Mouse (Mus musculus): ENCODE data around the gene Nostrin. TPM values are rescaled to one million over a fixed set of nuclear protein-coding genes. Genes with fewer than 3 reads are reported as not detected.

Gene Nostrin
- polyA plus RNA-seq, 1 experiment, result 0.93 TPM

- no peak for DNase-seq (ENCODE audit: low read depth)
These were observed 69.6 kb downstream of the Nostrin start for GRCm38 (mm10) chr2:69205185-69205584.

GRCm38 (mm10) chr2:69205791-69206351 is 70.3 kb downstream of the Nostrin start, which contains the start of gene Spc25:
Gene Spc25 (minus strand): TSS chr2:69206194.
- peak; percentile 66 for DNase-seq (ENCODE audit: low read depth)

GRCm38 (mm10) chr2:69206523-69206922 is 70.9 kb downstream of the Nostrin start:
- no peak for DNase-seq (ENCODE audit: low read depth)

- no peak for DNase-seq (ENCODE audit: low read depth)
These were observed 74.1 kb downstream of the Nostrin start for GRCm38 (mm10) chr2:69209684-69210083.

GRCm38 (mm10) chr2:69210773-69211172 is 75.2 kb downstream of the Nostrin start, which contains the start of gene G6pc2:
Gene G6pc2 (plus strand): TSS chr2:69211073.
- DNase-seq (ENCODE audit: low read depth), result no peak

GRCm38 (mm10) chr2:69212652-69213051 is 77.1 kb downstream of the Nostrin start:
- no peak for DNase-seq (ENCODE audit: low read depth)

GRCm38 (mm10) chr2:69215242-69215641 is 79.6 kb downstream of the Nostrin start:
- DNase-seq (ENCODE audit: low read depth), result no peak

- DNase-seq (ENCODE audit: low read depth), result no peak
These were observed 86.3 kb downstream of the Nostrin start for GRCm38 (mm10) chr2:69221868-69222416.

GRCm38 (mm10) chr2:69222815-69223214 is 87.2 kb downstream of the Nostrin start:
- no peak for DNase-seq (ENCODE audit: low read depth)

GRCm38 (mm10) chr2:69224724-69225123 is 89.1 kb downstream of the Nostrin start:
- DNase-seq (ENCODE audit: low read depth), result no peak

GRCm38 (mm10) chr2:69226876-69227275 is 91.3 kb downstream of the Nostrin start:
- DNase-seq (ENCODE audit: low read depth), result no peak

- DNase-seq (ENCODE audit: low read depth), result no peak
These were observed 93.0 kb downstream of the Nostrin start for GRCm38 (mm10) chr2:69228635-69229034.

GRCm38 (mm10) chr2:69230137-69230536 is 94.5 kb downstream of the Nostrin start:
- no peak for DNase-seq (ENCODE audit: low read depth)

- no peak for DNase-seq (ENCODE audit: low read depth)
These were observed 96.5 kb downstream of the Nostrin start for GRCm38 (mm10) chr2:69232101-69232500.

GRCm38 (mm10) chr2:69234976-69235678 is 99.5 kb downstream of the Nostrin start:
- DNase-seq (ENCODE audit: low read depth), result no peak

Other genes starting within 250 kb of the Nostrin start
- gene Spc25, start 70.4 kb downstream of the Nostrin start, polyA plus RNA-seq (2012; rRNA removed), result 1.1 and 1.3 TPM in 2 replicates
- not detected in 2 replicates for gene G6pc2, start 75.3 kb downstream of the Nostrin start, polyA plus RNA-seq (2012; rRNA removed)
- 0.33 TPM in 1 of 2 replicates, not detected in the other for gene Abcb11, start 206.8 kb downstream of the Nostrin start, polyA plus RNA-seq (2012; rRNA removed)
- 0.25 and 0.35 TPM in 2 replicates for gene Dhrs9, start 244.6 kb downstream of the Nostrin start, polyA plus RNA-seq (2012; rRNA removed)

Data from gonadal fat pad, adult 2 months (tissue).